Mouse (Mus musculus) lung, adult 2 months (tissue): ENCODE measurements around the gene Mterf1a.

Experiments
- CTCF ChIP-seq: fragments of 200-500 bp; IDR thresholded peaks from 2 replicates; pipeline ENCODE4 v1.5.1; 2011; ENCODE audit warnings: mild to moderate bottlenecking, low read length, control low read depth; ENCODE audit not compliant: insufficient read depth
- POLR2A ChIP-seq: fragments of 200-500 bp; IDR thresholded peaks from 2 replicates; pipeline ENCODE4 v1.6.1; 2011; ENCODE audit warnings: low read depth, mild to moderate bottlenecking, control low read depth, low read length, borderline replicate concordance; ENCODE audit errors: extremely low read depth

GRCm38 (mm10) chr5:3926666-3927065 is 32.9 kb upstream of the Mterf1a start:
- TF ChIP-seq POLR2A (no peak), CTCF (no peak)
